Mouse (Mus musculus) kidney, embryonic 14.5 days (tissue): ENCODE measurements at regions not wholly inside any gene's neighbourhood (a gene's known extent, or its start where the extent isn't known, plus 50 kb on each side); places are given as distances from the start of the nearest gene placed in this dataset.

Experiments
- ATAC-seq: fragments of 200-750 bp; cut with Nextera tagmentation; 2 replicates; pipeline ENCODE4 v1.8.0; 2017; ENCODE audit warnings: moderate number of reproducible peaks, mild to moderate bottlenecking, moderate TSS enrichment, moderate library complexity; ENCODE audit not compliant: low FRiP score, low TSS enrichment
- H3K27ac ChIP-seq: fragments of 300-500 bp; sonication (generic); 2 replicates; pipeline ENCODE4 v1.5.1; 2014; ENCODE audit warnings: low read depth, mild to moderate bottlenecking, low read length, moderate library complexity, mixed read lengths
- H3K27me3 ChIP-seq: fragments of 300-500 bp; sonication (generic); 2 replicates; pipeline ENCODE4 v1.6.1; 2014; ENCODE audit warnings: mild to moderate bottlenecking, low read length; ENCODE audit not compliant: control insufficient read depth, insufficient read depth
- H3K36me3 ChIP-seq: fragments of 300-500 bp; sonication (generic); 2 replicates; pipeline ENCODE4 v1.6.1; 2014; ENCODE audit warnings: low read length, mixed read lengths; ENCODE audit not compliant: control insufficient read depth, insufficient read depth
- H3K4me1 ChIP-seq: fragments of 300-500 bp; sonication (generic); 2 replicates; pipeline ENCODE4 v1.6.1; 2014; ENCODE audit warnings: low read length, mixed read lengths; ENCODE audit not compliant: control insufficient read depth, insufficient read depth
- H3K4me2 ChIP-seq: fragments of 300-500 bp; sonication (generic); replicated peaks from 2 replicates; pipeline ENCODE4 v1.6.1; 2014; ENCODE audit warnings: low read depth, mild to moderate bottlenecking, low read length
- H3K4me3 ChIP-seq: fragments of 300-500 bp; sonication (generic); 2 replicates; pipeline ENCODE4 v1.5.1; 2014; ENCODE audit warnings: mild to moderate bottlenecking, low read length
- H3K9ac ChIP-seq: fragments of 300-500 bp; sonication (generic); 2 replicates; pipeline ENCODE4 v1.6.1; 2014; ENCODE audit warnings: low read depth, mild to moderate bottlenecking, low read length, moderate library complexity
- H3K9me3 ChIP-seq: fragments of 300-500 bp; sonication (generic); 2 replicates; pipeline ENCODE4 v1.6.1; 2016; ENCODE audit warnings: low read length; ENCODE audit not compliant: control insufficient read depth
- WGBS: fragments of 180-500 bp; shearing (Covaris S2); extraction: QIAGEN DNeasy Blood & Tissue Kit; methylation state at CpG from one replicate; pipeline ENCODE4 v1.1.7; 2014; 5-methylcytosine and 5-hydroxymethylcytosine counted together

DNA sequence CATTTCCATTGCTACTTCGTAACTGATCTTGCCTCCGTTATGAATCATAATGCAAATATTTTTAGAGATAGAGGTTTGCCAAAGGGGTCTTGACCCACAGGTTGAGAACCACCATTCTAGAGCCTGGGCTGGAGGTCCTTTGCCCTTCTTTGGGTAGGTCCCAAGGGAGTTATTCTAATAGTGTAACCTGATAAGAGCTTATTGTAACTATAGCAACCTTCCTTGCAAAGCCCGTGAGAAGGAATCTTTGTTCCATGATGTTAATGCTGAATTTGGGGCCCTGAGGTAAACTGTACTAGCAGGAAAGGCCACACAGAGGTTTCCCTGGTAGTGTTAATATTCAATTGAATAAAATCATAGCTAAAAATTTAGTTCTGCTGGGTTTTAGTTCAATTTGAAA is 229.9 kb downstream of the Phlda1 start:
- no peak for ATAC-seq
- Histone ChIP-seq H3K4me3 (no peak overlapping the region), H3K9me3 (no peaks in the 10 kb centered on the region), H3K27me3 (no peaks in the 10 kb centered on the region), H3K27ac (no peak overlapping the region), H3K4me1 (peaks cover 10% of the 10 kb centered on the region), H3K9ac (no peak overlapping the region), H3K36me3 (no peaks in the 10 kb centered on the region), H3K4me2 (no peak overlapping the region)
- WGBS = 56% methylated on average over 3 of the region's 3 CpGs

DNA sequence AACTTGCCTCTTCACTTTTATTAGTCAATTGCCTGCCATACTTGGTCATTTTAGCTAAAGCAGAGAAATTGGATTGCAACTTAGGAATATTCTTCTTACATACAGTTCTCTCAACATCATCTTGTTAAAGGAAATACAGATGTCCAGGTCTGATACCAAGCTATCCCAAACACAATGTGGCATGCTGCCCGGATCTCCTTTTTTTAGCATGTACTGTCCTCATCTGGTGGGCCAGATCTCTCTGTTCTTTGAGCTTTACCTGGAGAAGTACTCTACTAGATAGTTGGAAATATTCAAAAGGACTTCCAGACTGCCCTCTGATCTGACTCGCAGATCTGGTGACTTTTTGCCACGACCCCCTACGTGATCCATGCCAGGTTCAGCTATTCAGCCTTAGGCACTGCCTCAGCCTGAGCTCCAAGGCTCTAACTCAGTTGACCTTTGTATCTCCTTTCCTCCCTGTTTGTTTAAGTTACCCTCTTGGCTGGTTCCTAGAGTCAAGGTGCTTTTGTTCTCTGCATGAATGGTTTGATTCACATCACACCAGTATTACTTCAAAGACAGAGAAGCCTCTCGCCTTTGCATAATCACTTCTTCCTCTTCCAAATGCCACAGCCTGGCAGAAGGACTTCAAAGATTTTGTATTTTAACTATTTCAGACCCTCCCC is 232.9 kb upstream of the Krr1 start:
- no peaks in the 10 kb centered on the region for H3K9me3 ChIP-seq
- peak overlapping the region; percentile 8; the same call in 1 of the 2 replicates for H3K27ac ChIP-seq
- no peaks in the 10 kb centered on the region for H3K36me3 ChIP-seq
- no peak overlapping the region for H3K4me2 ChIP-seq
- peak; percentile 44; the same call in 1 of the 2 replicates for ATAC-seq
- 22% methylated on average over 5 of the region's 5 CpGs for WGBS
- no peak overlapping the region for H3K4me3 ChIP-seq
- peaks cover 22% of the 10 kb centered on the region for H3K4me1 ChIP-seq
- H3K9ac ChIP-seq = no peak overlapping the region
- no peaks in the 10 kb centered on the region for H3K27me3 ChIP-seq

DNA sequence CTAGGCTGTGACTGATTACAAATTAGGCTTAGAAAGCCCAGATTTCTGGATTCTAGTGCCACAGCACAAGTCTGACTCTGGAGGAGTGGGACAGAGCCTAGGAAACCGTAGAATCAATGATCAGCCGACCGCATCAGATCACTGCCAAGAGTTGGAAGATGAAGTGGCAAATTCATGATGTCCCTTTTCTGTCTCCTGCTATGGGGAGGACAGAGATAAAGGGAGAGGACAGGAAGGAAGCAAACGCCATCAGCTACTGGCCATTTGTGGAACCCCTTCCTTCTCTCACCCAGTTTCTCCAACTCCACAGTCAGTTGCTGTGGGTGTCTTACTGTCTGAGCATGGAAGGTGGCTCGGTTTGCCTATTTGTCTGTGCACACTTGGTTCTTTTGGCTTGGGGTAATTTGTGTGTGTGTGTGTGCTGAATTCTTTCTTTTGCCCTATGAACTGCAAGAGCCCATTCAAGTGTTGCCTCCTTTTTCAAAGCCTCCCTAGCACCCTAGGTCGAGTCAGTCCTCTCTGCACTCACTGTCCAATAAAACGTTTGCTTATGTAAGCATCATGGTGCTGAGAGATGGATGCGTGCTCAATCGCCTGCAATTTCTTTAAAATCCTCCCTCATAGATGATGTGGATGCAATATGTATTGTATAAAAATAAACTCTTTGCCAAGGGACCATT is 231.7 kb upstream of the Krr1 start:
- Histone ChIP-seq H3K36me3 (no peaks in the 10 kb centered on the region), H3K27me3 (no peaks in the 10 kb centered on the region), H3K4me1 (peaks cover 22% of the 10 kb centered on the region), H3K9ac (no peak overlapping the region), H3K9me3 (no peaks in the 10 kb centered on the region), H3K27ac (peak overlapping the region; percentile 8), H3K4me2 (no peak overlapping the region), H3K4me3 (no peak overlapping the region)
- 48% methylated on average over 9 of the region's 9 CpGs for WGBS
- ATAC-seq = 0 out of 2 replicates have a peak, but pooled peaks have one; percentile 28

DNA sequence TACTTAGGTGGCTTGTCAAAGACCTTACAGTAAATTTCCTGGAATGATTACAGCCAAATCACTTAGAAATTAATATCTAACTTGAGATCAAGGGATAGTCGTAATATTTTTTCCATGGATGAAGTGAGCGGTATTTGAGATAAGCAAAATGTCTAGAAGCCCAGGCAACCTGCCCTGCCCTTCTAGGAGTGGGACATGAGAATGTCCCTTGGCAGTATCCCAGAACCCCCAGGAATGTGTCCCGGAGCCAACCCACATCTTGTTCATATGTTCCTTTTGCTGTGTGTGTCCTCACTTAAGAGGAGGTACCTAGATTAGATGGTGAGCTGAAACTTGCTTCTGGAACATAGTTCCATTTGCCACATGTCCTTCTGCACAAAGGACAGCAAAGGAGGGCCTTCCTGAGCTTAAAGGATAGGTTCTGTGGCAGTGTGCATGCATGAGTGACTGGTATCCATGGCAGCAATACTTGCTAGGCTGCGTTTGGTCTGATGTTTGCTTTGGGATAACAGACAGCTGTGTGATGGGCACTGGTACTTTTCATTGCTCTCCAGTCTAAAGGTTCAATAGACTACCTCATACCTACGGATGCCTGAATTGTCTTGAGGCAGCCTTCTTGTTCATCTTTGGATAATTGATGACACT is 231.0 kb upstream of the Krr1 start:
- Histone ChIP-seq H3K27ac (no peak overlapping the region), H3K36me3 (no peaks in the 10 kb centered on the region), H3K27me3 (no peaks in the 10 kb centered on the region), H3K9ac (no peak overlapping the region), H3K4me3 (no peak overlapping the region), H3K4me2 (no peak overlapping the region), H3K9me3 (no peaks in the 10 kb centered on the region), H3K4me1 (peaks cover 26% of the 10 kb centered on the region)
- peak; percentile 59 for ATAC-seq
- WGBS = 67% methylated on average over 5 of the region's 5 CpGs

DNA sequence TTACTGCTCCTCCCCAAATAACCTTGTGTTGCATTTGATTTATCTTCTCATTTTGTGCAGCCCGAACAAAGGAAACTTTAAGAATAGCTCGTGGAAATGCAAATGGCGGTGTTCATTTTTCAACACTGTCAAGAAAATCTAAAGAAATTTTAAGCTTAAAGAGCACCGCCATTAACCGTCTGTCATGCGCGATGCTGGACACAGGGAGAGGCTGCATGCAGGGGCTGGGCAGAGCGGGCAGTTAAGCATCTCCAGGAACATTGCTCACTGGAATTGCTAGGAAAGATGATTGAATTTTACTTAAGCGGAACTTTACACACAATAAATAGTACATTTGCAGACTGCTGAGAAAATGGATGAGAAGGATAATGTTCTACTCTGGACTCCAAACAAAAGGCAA is 229.2 kb upstream of the Krr1 start:
- H3K36me3 ChIP-seq = no peaks in the 10 kb centered on the region
- H3K9me3 ChIP-seq = no peaks in the 10 kb centered on the region
- ATAC-seq = no peak
- H3K4me1 ChIP-seq = peaks cover 28% of the 10 kb centered on the region
- WGBS = 63% methylated on average over 9 of the region's 9 CpGs
- H3K27ac ChIP-seq = no peak overlapping the region
- no peaks in the 10 kb centered on the region for H3K27me3 ChIP-seq
- no peak overlapping the region for H3K9ac ChIP-seq
- H3K4me3 ChIP-seq = no peak overlapping the region
- no peak overlapping the region for H3K4me2 ChIP-seq

DNA sequence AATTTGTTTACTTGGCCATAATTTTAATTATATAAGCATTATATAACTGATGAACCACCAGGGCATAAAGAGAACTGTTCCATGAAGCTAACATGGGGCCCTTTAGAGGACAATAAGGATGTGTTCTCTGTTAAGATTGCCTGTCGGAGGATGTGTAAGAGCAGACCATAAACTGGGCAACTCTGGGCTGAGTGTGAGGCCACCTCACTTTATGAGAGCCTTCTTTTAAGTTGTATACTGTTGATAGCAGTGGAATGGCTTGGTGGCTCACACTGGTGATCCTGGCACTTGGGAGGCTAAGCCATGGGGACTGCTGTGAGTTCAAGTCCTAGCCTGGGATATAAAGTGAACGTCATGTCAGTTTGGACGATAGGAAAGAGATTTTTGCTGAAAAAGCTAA is 227.3 kb upstream of the Krr1 start:
- ATAC-seq = no peak
- H3K4me3 ChIP-seq = no peak overlapping the region
- no peak overlapping the region for H3K27ac ChIP-seq
- H3K36me3 ChIP-seq = no peaks in the 10 kb centered on the region
- H3K9me3 ChIP-seq = no peaks in the 10 kb centered on the region
- H3K9ac ChIP-seq = no peak overlapping the region
- H3K27me3 ChIP-seq = no peaks in the 10 kb centered on the region
- 86% methylated on average over 3 of the region's 3 CpGs for WGBS
- no peak overlapping the region for H3K4me2 ChIP-seq
- peaks cover 23% of the 10 kb centered on the region for H3K4me1 ChIP-seq

DNA sequence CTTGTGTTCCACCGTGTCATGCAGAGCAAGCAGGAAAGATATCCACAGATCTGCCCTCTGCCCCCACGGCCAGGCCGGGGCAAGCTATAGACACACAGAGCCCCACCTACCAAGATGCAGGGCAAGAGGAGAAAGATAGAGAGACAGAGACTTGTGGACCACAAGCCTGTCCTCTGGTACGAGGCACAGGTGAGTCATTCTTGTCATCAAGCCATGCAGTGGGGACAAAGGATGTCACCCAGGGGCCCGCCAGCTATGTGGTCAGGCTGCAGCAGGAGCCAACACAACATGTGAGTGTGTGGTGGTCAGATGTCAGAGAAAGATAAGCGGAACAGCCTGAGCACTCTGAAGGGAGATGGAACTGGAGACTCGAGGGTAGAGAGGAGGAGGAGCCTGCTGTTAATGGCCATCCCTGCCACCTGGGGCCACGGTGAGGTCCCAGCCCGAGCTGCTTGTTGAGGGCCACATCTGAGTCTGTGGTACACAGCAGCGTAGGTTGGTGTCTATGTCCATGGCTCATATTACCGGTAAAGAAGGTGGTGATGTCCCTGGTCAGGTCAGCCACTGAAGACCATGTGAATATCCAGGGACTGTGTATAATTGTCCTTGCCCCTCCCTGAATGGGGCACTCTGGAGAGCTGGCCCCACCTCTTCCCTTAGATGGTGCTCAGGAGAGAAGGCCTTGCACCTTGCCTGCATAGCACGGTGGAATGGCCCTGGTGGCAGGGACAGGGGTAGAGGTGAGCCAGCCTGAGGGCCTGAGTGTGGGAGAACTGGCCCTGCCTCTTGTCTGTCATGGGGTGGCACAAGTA is 226.2 kb upstream of the Krr1 start:
- peak; percentile 51; the same call in 1 of the 2 replicates for ATAC-seq
- H3K27me3 ChIP-seq = no peaks in the 10 kb centered on the region

DNA sequence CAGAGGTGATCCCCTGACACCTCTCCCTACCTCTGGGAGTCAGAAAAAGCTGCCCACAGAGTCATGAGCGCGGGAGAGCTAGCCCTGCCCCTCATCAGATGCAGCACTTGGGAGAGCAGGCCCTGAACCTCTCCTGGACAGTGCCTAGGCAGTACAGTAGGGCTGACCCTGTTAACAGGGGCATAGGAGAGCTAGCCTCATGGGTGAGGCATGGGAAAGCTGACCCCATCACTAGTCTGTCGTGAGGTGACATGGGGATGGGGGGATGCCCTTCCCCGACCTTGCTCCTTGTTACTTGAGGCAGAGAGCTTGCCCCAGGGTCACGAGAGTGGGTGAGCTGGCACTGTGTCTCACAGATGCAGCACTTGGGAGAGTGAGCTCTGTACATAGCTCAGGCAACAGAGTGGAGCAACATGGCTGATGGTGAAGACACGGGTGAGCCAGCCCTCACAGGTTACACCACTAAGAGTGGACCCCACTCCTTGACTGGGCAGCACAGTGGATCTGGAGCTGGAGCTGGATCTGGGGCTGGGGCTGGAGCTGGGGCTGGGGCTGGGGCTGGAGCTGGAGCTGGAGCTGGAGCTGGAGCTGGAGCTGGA is 225.5 kb upstream of the Krr1 start:
- 0 out of 2 replicates have a peak, but pooled peaks have one; percentile 6 for ATAC-seq
- Histone ChIP-seq H3K27me3 (no peaks in the 10 kb centered on the region), H3K27ac (no peak overlapping the region), H3K9ac (no peak overlapping the region), H3K4me2 (no peak overlapping the region), H3K4me1 (peaks cover 12% of the 10 kb centered on the region; the same call in 1 of the 2 replicates), H3K4me3 (no peak overlapping the region), H3K9me3 (no peaks in the 10 kb centered on the region), H3K36me3 (no peaks in the 10 kb centered on the region)
- 89% methylated on average over 6 of the region's 6 CpGs for WGBS

More for the DNA sequence above, 226.2 kb upstream of the Krr1 start:
- Histone ChIP-seq H3K4me1 (peaks cover 17% of the 10 kb centered on the region), H3K27ac (no peak overlapping the region), H3K4me2 (no peak overlapping the region), H3K9me3 (no peaks in the 10 kb centered on the region), H3K4me3 (no peak overlapping the region), H3K9ac (no peak overlapping the region), H3K36me3 (no peaks in the 10 kb centered on the region)
- WGBS = 63% methylated on average over 12 of the region's 12 CpGs
